Mouse (Mus musculus): ENCODE results near the gene Ifna5. TPM values are rescaled to one million over a fixed set of nuclear protein-coding genes. Genes with fewer than 3 reads are reported as not detected.
A peak's percentile ranks its signal among the peaks of the same experiment; 100 is the strongest.

Gene Ifna5
- polyA plus RNA-seq, 1 experiment from 2014 or later = not detected

GRCm38 (mm10) chr4:88867366-88867925 is 32.1 kb downstream of the Ifna5 start:
- Histone ChIP-seq H3K27ac (no peak overlapping the region), H3K9me3 (no peaks in the 10 kb centered on the region), H3K4me1 (peaks cover 11% of the 10 kb centered on the region; the same call in 1 of the 2 replicates), H3K36me3 (replicated peaks) (no peaks in the 10 kb centered on the region), H3K27me3 (replicated peaks) (peaks cover 15% of the 10 kb centered on the region; the same call in 1 of the 2 replicates), H3K4me3 (peak overlapping the region; percentile 45), H3K4me2 (peak overlapping the region; percentile 95), H3K9ac (no peak overlapping the region)
- WGBS = 1% methylated on average over 8 of the region's 8 CpGs
- peak; percentile 81 for ATAC-seq (replicated peaks)

- no peaks in the 10 kb centered on the region for H3K9me3 ChIP-seq
- H3K4me3 ChIP-seq = peak overlapping the region; percentile 45
- no peak overlapping the region for H3K27ac ChIP-seq
- H3K4me2 ChIP-seq = peak overlapping the region; percentile 95
- H3K4me1 ChIP-seq = peaks cover 9% of the 10 kb centered on the region; the same call in 1 of the 2 replicates
- H3K9ac ChIP-seq = peak overlapping the region; percentile 42
- H3K36me3 ChIP-seq (replicated peaks) = no peaks in the 10 kb centered on the region
- peak; percentile 78 for ATAC-seq (replicated peaks)
- peaks cover 15% of the 10 kb centered on the region; the same call in 1 of the 2 replicates for H3K27me3 ChIP-seq (replicated peaks)
- 9% methylated on average over 31 of the region's 31 CpGs for WGBS
Observed at GRCm38 (mm10) chr4:88867926-88868911, 32.9 kb downstream of the Ifna5 start.

GRCm38 (mm10) chr4:88872691-88873090 is 37.4 kb downstream of the Ifna5 start:
- peaks cover 4% of the 10 kb centered on the region; the same call in 1 of the 2 replicates for H3K4me1 ChIP-seq
- no peak overlapping the region for H3K9ac ChIP-seq
- H3K27ac ChIP-seq = no peak overlapping the region
- H3K4me2 ChIP-seq = no peak overlapping the region
- H3K36me3 ChIP-seq (replicated peaks) = no peaks in the 10 kb centered on the region
- H3K4me3 ChIP-seq = no peak overlapping the region
- 2% methylated on average over 2 of the region's 2 CpGs for WGBS
- no peak for ATAC-seq (replicated peaks)
- no peaks in the 10 kb centered on the region for H3K9me3 ChIP-seq
- peaks cover 9% of the 10 kb centered on the region; the same call in 1 of the 2 replicates for H3K27me3 ChIP-seq (replicated peaks)

- Histone ChIP-seq H3K9me3 (no peaks in the 10 kb centered on the region), H3K27me3 (replicated peaks) (peaks cover 7% of the 10 kb centered on the region; the same call in 1 of the 2 replicates), H3K36me3 (replicated peaks) (no peaks in the 10 kb centered on the region), H3K4me1 (no peaks in the 10 kb centered on the region), H3K4me2 (no peak overlapping the region), H3K9ac (no peak overlapping the region), H3K27ac (no peak overlapping the region), H3K4me3 (no peak overlapping the region)
- WGBS = 73% methylated on average over 4 of the region's 4 CpGs
- ATAC-seq (replicated peaks) = no peak
Observed at GRCm38 (mm10) chr4:88875435-88876095, 40.2 kb downstream of the Ifna5 start.

GRCm38 (mm10) chr4:88876520-88876919 is 41.2 kb downstream of the Ifna5 start:
- WGBS = 80% methylated on average over 4 of the region's 4 CpGs
- H3K9ac ChIP-seq = no peak overlapping the region

GRCm38 (mm10) chr4:88878246-88878645 is 42.9 kb downstream of the Ifna5 start:
- H3K9me3 ChIP-seq = no peaks in the 10 kb centered on the region
- no peak overlapping the region for H3K9ac ChIP-seq
- no peaks in the 10 kb centered on the region for H3K36me3 ChIP-seq (replicated peaks)
- H3K4me2 ChIP-seq = no peak overlapping the region
- H3K4me3 ChIP-seq = no peak overlapping the region
- no peaks in the 10 kb centered on the region for H3K4me1 ChIP-seq
- no peaks in the 10 kb centered on the region for H3K27me3 ChIP-seq (replicated peaks)
- WGBS = 51% methylated on average over 10 of the region's 10 CpGs
- no peak for ATAC-seq (replicated peaks)
- no peak overlapping the region for H3K27ac ChIP-seq

More at GRCm38 (mm10) chr4:88876520-88876919, 41.2 kb downstream of the Ifna5 start:
- H3K9me3 ChIP-seq = no peaks in the 10 kb centered on the region
- no peak overlapping the region for H3K4me2 ChIP-seq
- H3K4me3 ChIP-seq = no peak overlapping the region
- ATAC-seq (replicated peaks) = no peak
- H3K27ac ChIP-seq = no peak overlapping the region
- peaks cover 5% of the 10 kb centered on the region; the same call in 1 of the 2 replicates for H3K27me3 ChIP-seq (replicated peaks)
- H3K4me1 ChIP-seq = no peaks in the 10 kb centered on the region
- H3K36me3 ChIP-seq (replicated peaks) = no peaks in the 10 kb centered on the region

GRCm38 (mm10) chr4:88878772-88879171 is 43.4 kb downstream of the Ifna5 start:
- H3K36me3 ChIP-seq (replicated peaks) = no peaks in the 10 kb centered on the region
- 81% methylated on average over 4 of the region's 4 CpGs for WGBS
- no peak overlapping the region for H3K4me3 ChIP-seq
- no peak for ATAC-seq (replicated peaks)
- H3K4me1 ChIP-seq = no peaks in the 10 kb centered on the region
- no peak overlapping the region for H3K27ac ChIP-seq
- H3K9ac ChIP-seq = no peak overlapping the region
- no peak overlapping the region for H3K4me2 ChIP-seq
- no peaks in the 10 kb centered on the region for H3K9me3 ChIP-seq
- H3K27me3 ChIP-seq (replicated peaks) = no peaks in the 10 kb centered on the region

- ATAC-seq (replicated peaks) = no peak
- no peaks in the 10 kb centered on the region for H3K27me3 ChIP-seq (replicated peaks)
- no peaks in the 10 kb centered on the region for H3K4me1 ChIP-seq
- H3K9me3 ChIP-seq = no peaks in the 10 kb centered on the region
- H3K4me2 ChIP-seq = no peak within 1 kb of the TSS
- no peaks in the 10 kb centered on the region for H3K36me3 ChIP-seq (replicated peaks)
- no peak within 1 kb of the TSS for H3K9ac ChIP-seq
- 90% methylated on average over 8 of the region's 8 CpGs for whole genome bisulfite sequencing
- no peak within 1 kb of the TSS for H3K27ac ChIP-seq
- H3K4me3 ChIP-seq = no peak within 1 kb of the TSS
Observed at GRCm38 (mm10) chr4:88880101-88880500, 44.8 kb downstream of the Ifna5 start, which contains the start of gene Ifne. TSS of gene Ifne (minus strand) at chr4:88880201.

Other genes with a start within 250 kb of the Ifna5 start
- not detected in 2 replicates for gene Ifna9, start 243.1 kb upstream of the Ifna5 start, polyA plus RNA-seq (2015; fragmentation: Nextera tagmentation; extraction: Ambion mirVana)
- not detected in 2 replicates for gene Ifna12, start 232.1 kb upstream of the Ifna5 start, polyA plus RNA-seq (2015; fragmentation: Nextera tagmentation; extraction: Ambion mirVana)
- not detected in 2 replicates for gene C87499, start 201.1 kb upstream of the Ifna5 start, polyA plus RNA-seq (2015; fragmentation: Nextera tagmentation; extraction: Ambion mirVana)
- not detected in 2 replicates for gene Ifna13, start 191.1 kb upstream of the Ifna5 start, polyA plus RNA-seq (2015; fragmentation: Nextera tagmentation; extraction: Ambion mirVana)
- not detected in 2 replicates for gene Ifna16, start 158.6 kb upstream of the Ifna5 start, polyA plus RNA-seq (2015; fragmentation: Nextera tagmentation; extraction: Ambion mirVana)
- not detected in 2 replicates for gene Ifna2, start 151.6 kb upstream of the Ifna5 start, polyA plus RNA-seq (2015; fragmentation: Nextera tagmentation; extraction: Ambion mirVana)
- gene Ifnab, start 144.2 kb upstream of the Ifna5 start, polyA plus RNA-seq (2015; fragmentation: Nextera tagmentation; extraction: Ambion mirVana) = not detected in 2 replicates
- gene Gm26566, start 113.7 kb upstream of the Ifna5 start, polyA plus RNA-seq (2015; fragmentation: Nextera tagmentation; extraction: Ambion mirVana) = 1.2 and 1.6 TPM in 2 replicates
- gene Klhl9, start 113.1 kb upstream of the Ifna5 start, polyA plus RNA-seq (2015; fragmentation: Nextera tagmentation; extraction: Ambion mirVana) = 112 and 117 TPM in 2 replicates
- not detected in 2 replicates for gene Gm13271, start 80.7 kb upstream of the Ifna5 start, polyA plus RNA-seq (2015; fragmentation: Nextera tagmentation; extraction: Ambion mirVana)
- not detected in 2 replicates for gene Gm13283, start 75.4 kb upstream of the Ifna5 start, polyA plus RNA-seq (2015; fragmentation: Nextera tagmentation; extraction: Ambion mirVana)
- gene Gm13290, start 61.7 kb upstream of the Ifna5 start, polyA plus RNA-seq (2015; fragmentation: Nextera tagmentation; extraction: Ambion mirVana) = not detected in 2 replicates
- gene Gm13289, start 58.6 kb upstream of the Ifna5 start, polyA plus RNA-seq (2015; fragmentation: Nextera tagmentation; extraction: Ambion mirVana) = not detected in 2 replicates
- gene Gm13272, start 55.7 kb upstream of the Ifna5 start, polyA plus RNA-seq (2015; fragmentation: Nextera tagmentation; extraction: Ambion mirVana) = not detected in 2 replicates
- gene Ifnz, start 53.4 kb upstream of the Ifna5 start, polyA plus RNA-seq (2015; fragmentation: Nextera tagmentation; extraction: Ambion mirVana) = 0.14 and 0.17 TPM in 2 replicates
- gene Gm13276, start 49.8 kb upstream of the Ifna5 start, polyA plus RNA-seq (2015; fragmentation: Nextera tagmentation; extraction: Ambion mirVana) = not detected in 2 replicates
- not detected in 2 replicates for gene Gm13277, start 46.9 kb upstream of the Ifna5 start, polyA plus RNA-seq (2015; fragmentation: Nextera tagmentation; extraction: Ambion mirVana)
- not detected in 2 replicates for gene Gm13278, start 44.0 kb upstream of the Ifna5 start, polyA plus RNA-seq (2015; fragmentation: Nextera tagmentation; extraction: Ambion mirVana)
- not detected in 2 replicates for gene Gm13275, start 41.0 kb upstream of the Ifna5 start, polyA plus RNA-seq (2015; fragmentation: Nextera tagmentation; extraction: Ambion mirVana)
- gene Gm13279, start 38.1 kb upstream of the Ifna5 start, polyA plus RNA-seq (2015; fragmentation: Nextera tagmentation; extraction: Ambion mirVana) = not detected in 2 replicates
- not detected in 2 replicates for gene Gm13285, start 35.9 kb upstream of the Ifna5 start, polyA plus RNA-seq (2015; fragmentation: Nextera tagmentation; extraction: Ambion mirVana)
- gene Gm13287, start 32.3 kb upstream of the Ifna5 start, polyA plus RNA-seq (2015; fragmentation: Nextera tagmentation; extraction: Ambion mirVana) = not detected in 2 replicates
- gene Gm13288, start 30.0 kb upstream of the Ifna5 start, polyA plus RNA-seq (2015; fragmentation: Nextera tagmentation; extraction: Ambion mirVana) = not detected in 2 replicates
- gene Ifna7, start 19.3 kb upstream of the Ifna5 start, polyA plus RNA-seq (2015; fragmentation: Nextera tagmentation; extraction: Ambion mirVana) = not detected in 2 replicates
- gene Ifna11, start 15.6 kb upstream of the Ifna5 start, polyA plus RNA-seq (2015; fragmentation: Nextera tagmentation; extraction: Ambion mirVana) = not detected in 2 replicates
- not detected in 2 replicates for gene Ifna6, start 8.1 kb upstream of the Ifna5 start, polyA plus RNA-seq (2015; fragmentation: Nextera tagmentation; extraction: Ambion mirVana)
- not detected in 2 replicates for gene Ifna4, start 6.3 kb downstream of the Ifna5 start, polyA plus RNA-seq (2015; fragmentation: Nextera tagmentation; extraction: Ambion mirVana)
- gene Ifna1, start 14.6 kb downstream of the Ifna5 start, polyA plus RNA-seq (2015; fragmentation: Nextera tagmentation; extraction: Ambion mirVana) = not detected in 2 replicates
- not detected in 2 replicates for gene Ifne, start 44.7 kb downstream of the Ifna5 start, polyA plus RNA-seq (2015; fragmentation: Nextera tagmentation; extraction: Ambion mirVana)